Mouse (Mus musculus): Measurements from ENCODE around the gene Olfr885.

- no peak for TF ChIP-seq CTCF (IDR thresholded peaks at IDR 0.05; ENCODE audit: borderline replicate concordance, insufficient read depth, low read length)
- no peak for TF ChIP-seq POLR2A (IDR thresholded peaks at IDR 0.05; ENCODE audit: low read depth, low read length)
Measured at GRCm38 (mm10) chr9:38083772-38084171, 22.6 kb downstream of the Olfr885 start, which contains the start of gene Olfr887.

All from embryonic fibroblast, embryonic 13.5 days (primary cell).